Mouse (Mus musculus) erythroblast, embryonic 14.5 days (primary cell): ENCODE measurements around the gene Cwc27. TPM values are rescaled to one million over a fixed set of nuclear protein-coding genes. Genes with fewer than 3 reads are reported as not detected.

Experiments used
- H3K27me3 ChIP-seq: 2 replicates; pipeline ENCODE4 v1.6.1; 2012; ENCODE audit warnings: inconsistent platforms; ENCODE audit not compliant: control insufficient read depth
- H3K36me3 ChIP-seq: 2 replicates; pipeline ENCODE4 v1.6.1; 2012; ENCODE audit warnings: mild to moderate bottlenecking, inconsistent platforms; ENCODE audit not compliant: control insufficient read depth
- H3K4me1 ChIP-seq: 2 replicates; pipeline ENCODE4 v1.6.1; 2012; ENCODE audit warnings: inconsistent platforms; ENCODE audit not compliant: control insufficient read depth
- H3K4me3 ChIP-seq: replicated peaks from 2 replicates; pipeline ENCODE3; 2012; ENCODE audit warnings: moderate library complexity, mild to moderate bottlenecking, inconsistent platforms
- H3K9me3 ChIP-seq: 2 replicates; pipeline ENCODE4 v1.6.1; 2012; ENCODE audit warnings: low read length, inconsistent platforms, mixed read lengths; ENCODE audit not compliant: control insufficient read depth
- GATA1 ChIP-seq: IDR thresholded peaks from 2 replicates; pipeline ENCODE4 v1.6.1; 2012; ENCODE audit warnings: low read length, inconsistent platforms, mixed read lengths
- TAL1 ChIP-seq: IDR thresholded peaks from 3 replicates; pipeline ENCODE4 v1.6.1; 2012; ENCODE audit warnings: low read length, inconsistent platforms, mixed read lengths
- polyA plus RNA-seq: library from polyadenylated mRNA; stranded (reverse); fragments of >175 nt; gene quantifications from 2 replicates; pipeline ENCODE4 v1.2.3, GENCODE M21; 2012

The Cwc27 gene
- polyA plus RNA-seq, 1 experiment = 0.13 TPM

GRCm38 (mm10) chr13:104638988-104639387, 178.0 kb downstream of the Cwc27 start:
- Histone ChIP-seq H3K27me3 (no peaks in the 10 kb centered on the region), H3K4me3 (no peak overlapping the region), H3K36me3 (no peaks in the 10 kb centered on the region), H3K9me3 (no peaks in the 10 kb centered on the region), H3K4me1 (no peaks in the 10 kb centered on the region)
- TF ChIP-seq TAL1 (no peak), GATA1 (no peak)

GRCm38 (mm10) chr13:104635965-104636462, 180.9 kb downstream of the Cwc27 start:
- Histone ChIP-seq H3K36me3 (no peaks in the 10 kb centered on the region), H3K27me3 (no peaks in the 10 kb centered on the region), H3K4me3 (no peak overlapping the region), H3K9me3 (no peaks in the 10 kb centered on the region), H3K4me1 (peaks cover 4% of the 10 kb centered on the region)
- TF ChIP-seq GATA1 = no peak
- no peak for TF ChIP-seq TAL1

GRCm38 (mm10) chr13:104634708-104635107, 182.2 kb downstream of the Cwc27 start:
- Histone ChIP-seq H3K9me3 (no peaks in the 10 kb centered on the region), H3K36me3 (peaks cover 6% of the 10 kb centered on the region), H3K4me3 (no peak overlapping the region), H3K27me3 (no peaks in the 10 kb centered on the region), H3K4me1 (peaks cover 4% of the 10 kb centered on the region)
- TF ChIP-seq GATA1 (no peak), TAL1 (no peak)

GRCm38 (mm10) chr13:104632427-104633167, 184.3 kb downstream of the Cwc27 start:
- Histone ChIP-seq H3K27me3 (no peaks in the 10 kb centered on the region), H3K9me3 (no peaks in the 10 kb centered on the region), H3K4me3 (no peak overlapping the region), H3K4me1 (peaks cover 9% of the 10 kb centered on the region), H3K36me3 (peaks cover 6% of the 10 kb centered on the region)
- TF ChIP-seq GATA1 (no peak), TAL1 (no peak)

GRCm38 (mm10) chr13:104631621-104632205, 185.2 kb downstream of the Cwc27 start:
- no peaks in the 10 kb centered on the region for H3K27me3 ChIP-seq
- H3K36me3 ChIP-seq = peaks cover 6% of the 10 kb centered on the region
- H3K4me3 ChIP-seq = no peak overlapping the region
- TF ChIP-seq GATA1 = no peak
- no peak for TF ChIP-seq TAL1
- no peaks in the 10 kb centered on the region for H3K9me3 ChIP-seq
- H3K4me1 ChIP-seq = peaks cover 15% of the 10 kb centered on the region

- H3K27me3 ChIP-seq = no peaks in the 10 kb centered on the region
- peaks cover 15% of the 10 kb centered on the region for H3K4me1 ChIP-seq
- H3K9me3 ChIP-seq = no peaks in the 10 kb centered on the region
- H3K4me3 ChIP-seq = no peak overlapping the region
- no peak for TF ChIP-seq GATA1
- no peak for TF ChIP-seq TAL1
- peaks cover 6% of the 10 kb centered on the region for H3K36me3 ChIP-seq
Measured at GRCm38 (mm10) chr13:104630808-104631207, 186.1 kb downstream of the Cwc27 start.

- TF ChIP-seq TAL1 (no peak), GATA1 (no peak)
- peaks cover 15% of the 10 kb centered on the region for H3K4me1 ChIP-seq
- no peak overlapping the region for H3K4me3 ChIP-seq
- H3K9me3 ChIP-seq = no peaks in the 10 kb centered on the region
- no peaks in the 10 kb centered on the region for H3K27me3 ChIP-seq
- peaks cover 6% of the 10 kb centered on the region for H3K36me3 ChIP-seq
Measured at GRCm38 (mm10) chr13:104629621-104630020, 187.3 kb downstream of the Cwc27 start.

- H3K36me3 ChIP-seq = peaks cover 6% of the 10 kb centered on the region
- peaks cover 15% of the 10 kb centered on the region for H3K4me1 ChIP-seq
- no peaks in the 10 kb centered on the region for H3K27me3 ChIP-seq
- no peak for TF ChIP-seq TAL1
- TF ChIP-seq GATA1 = no peak
- H3K4me3 ChIP-seq = no peak overlapping the region
- H3K9me3 ChIP-seq = no peaks in the 10 kb centered on the region
Measured at GRCm38 (mm10) chr13:104628019-104628418, 188.9 kb downstream of the Cwc27 start.

- H3K4me3 ChIP-seq = no peak overlapping the region
- peaks cover 6% of the 10 kb centered on the region for H3K36me3 ChIP-seq
- no peaks in the 10 kb centered on the region for H3K9me3 ChIP-seq
- TF ChIP-seq TAL1 (no peak), GATA1 (no peak)
- H3K4me1 ChIP-seq = peaks cover 11% of the 10 kb centered on the region
- no peaks in the 10 kb centered on the region for H3K27me3 ChIP-seq
Measured at GRCm38 (mm10) chr13:104627169-104627909, 189.6 kb downstream of the Cwc27 start.
